Mouse (Mus musculus): ENCODE data around the gene Ctcfl.

Gene Ctcfl

GRCm38 (mm10) chr2:173143611-173144010 is 24.3 kb upstream of the Ctcfl start:
- 39% methylated on average over 11 of the region's 11 CpGs for WGBS

GRCm38 (mm10) chr2:173138323-173139239 is 19.3 kb upstream of the Ctcfl start:
- WGBS, result 49% methylated on average over 15 of the region's 15 CpGs

- WGBS, result 85% methylated on average over 9 of the region's 9 CpGs
These were observed 15.4 kb upstream of the Ctcfl start for GRCm38 (mm10) chr2:173134695-173135094.

- 88% methylated on average over 8 of the region's 8 CpGs for WGBS
These were observed 13.5 kb upstream of the Ctcfl start for GRCm38 (mm10) chr2:173132794-173133300.

- WGBS, result 90% methylated on average over 13 of the region's 13 CpGs
These were observed 12.9 kb upstream of the Ctcfl start for GRCm38 (mm10) chr2:173132262-173132661.

GRCm38 (mm10) chr2:173129111-173129510 is 9.8 kb upstream of the Ctcfl start:
- 80% methylated on average over 2 of the region's 2 CpGs for WGBS

GRCm38 (mm10) chr2:173126386-173126785 is 7.1 kb upstream of the Ctcfl start:
- WGBS, result 80% methylated on average over 4 of the region's 4 CpGs

GRCm38 (mm10) chr2:173124022-173124735 is 4.9 kb upstream of the Ctcfl start:
- 86% methylated on average over 7 of the region's 7 CpGs for WGBS

- WGBS, result 74% methylated on average over 4 of the region's 4 CpGs
These were observed 792 bp upstream of the Ctcfl start for GRCm38 (mm10) chr2:173120117-173120516.

- 59% methylated on average over 3 of the region's 3 CpGs for WGBS
These were observed 5.5 kb downstream of the Ctcfl start for GRCm38 (mm10) chr2:173113796-173114195.

GRCm38 (mm10) chr2:173110571-173110970 is 8.8 kb downstream of the Ctcfl start:
- 89% methylated on average over 9 of the region's 9 CpGs for WGBS

- 96% methylated on average over 7 of the region's 7 CpGs for WGBS
These were observed 9.8 kb downstream of the Ctcfl start for GRCm38 (mm10) chr2:173109510-173109909.

- WGBS, result 86% methylated on average over 6 of the region's 6 CpGs
These were observed 10.7 kb downstream of the Ctcfl start for GRCm38 (mm10) chr2:173108509-173109190.

GRCm38 (mm10) chr2:173106889-173107785 is 12.2 kb downstream of the Ctcfl start:
- WGBS, result 19% methylated on average over 14 of the region's 14 CpGs

- WGBS, result 88% methylated on average over 9 of the region's 9 CpGs
These were observed 12.9 kb downstream of the Ctcfl start for GRCm38 (mm10) chr2:173106409-173106808.

GRCm38 (mm10) chr2:173097337-173097736 is 22.0 kb downstream of the Ctcfl start:
- 82% methylated on average over 10 of the region's 10 CpGs for WGBS

GRCm38 (mm10) chr2:173089437-173089836 is 29.9 kb downstream of the Ctcfl start:
- WGBS, result 16% methylated on average over 6 of the region's 6 CpGs

- WGBS, result 23% methylated on average over 13 of the region's 13 CpGs
These were observed 31.9 kb downstream of the Ctcfl start for GRCm38 (mm10) chr2:173087405-173087804.

GRCm38 (mm10) chr2:173085763-173086162 is 33.6 kb downstream of the Ctcfl start:
- WGBS, result 85% methylated on average over 9 of the region's 9 CpGs

- WGBS, result 95% methylated on average over 11 of the region's 11 CpGs
These were observed 34.5 kb downstream of the Ctcfl start for GRCm38 (mm10) chr2:173084871-173085270.
